Mouse (Mus musculus) c-Kit-positive CD71-negative TER-119-negative erythroid progenitor cells, embryonic 14.5 days (primary cell): ENCODE results near the gene Tmem139.

Experiments
- DNase-seq: peaks from one replicate; pipeline ENCODE4 v3.0.0-alpha.2; 2013; ENCODE audit warnings: low read depth

The Tmem139 gene

DNA sequence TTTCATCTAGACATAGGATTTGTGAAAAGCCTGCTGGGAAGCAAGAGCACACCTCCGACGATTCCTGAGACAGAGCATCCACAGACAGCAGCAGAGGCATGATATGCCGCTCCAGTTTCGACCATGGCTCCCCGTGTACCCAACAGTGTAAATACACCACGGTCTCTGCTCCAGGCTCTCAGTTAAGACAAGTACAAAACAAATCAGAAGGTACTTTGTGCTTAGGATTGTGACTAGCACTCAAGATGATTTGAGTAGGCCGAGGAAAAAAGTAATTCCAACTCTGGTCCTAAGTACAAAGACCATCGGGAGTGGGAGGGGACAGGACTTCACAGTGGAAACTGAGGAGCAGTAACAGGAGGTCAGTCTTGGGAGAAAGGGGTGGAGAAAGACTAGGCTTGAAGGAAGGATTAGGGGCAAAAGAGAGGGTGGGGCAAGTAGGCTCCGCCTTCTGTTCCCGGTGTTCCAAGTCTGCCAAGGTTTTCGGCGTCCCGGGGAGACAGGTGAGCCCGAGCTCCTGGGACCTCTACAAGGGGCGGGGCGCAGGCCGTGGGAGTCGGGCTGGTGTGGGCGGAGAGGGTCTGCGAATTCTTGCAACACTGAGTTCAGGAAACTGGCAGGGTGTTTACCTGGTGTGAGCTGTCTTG, at the start of gene Tmem139:
Gene Tmem139 (plus strand): TSS at position 447 of the 647 bp plus-strand sequence.
- no peak for DNase-seq

DNA sequence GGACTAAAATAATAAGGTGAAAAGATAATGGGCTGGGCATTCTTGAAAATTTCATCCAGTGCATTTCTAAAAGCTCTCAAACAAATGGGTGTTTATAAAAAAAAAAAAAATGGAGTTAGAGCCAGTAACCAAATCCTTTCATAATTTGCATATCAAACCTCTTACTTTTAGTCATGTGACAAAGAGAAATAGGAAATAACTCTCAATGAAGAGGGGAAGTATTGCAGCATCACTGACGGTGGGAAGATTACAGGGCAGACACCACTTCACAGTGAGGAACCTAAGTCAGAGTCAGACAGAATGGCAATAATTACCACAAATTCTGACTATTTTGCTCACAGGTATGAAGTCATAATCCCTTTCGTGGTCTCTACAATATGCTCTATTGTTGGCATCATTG, 46.7 kb upstream of the Tmem139 start, which contains the start of gene Tas2r144:
Gene Tas2r144 (plus strand): TSS at position 301 of the 400 bp plus-strand sequence.
- DNase-seq, result no peak

GRCm38 (mm10) chr6:42222286-42222685, 39.5 kb upstream of the Tmem139 start:
- no peak for DNase-seq

DNA sequence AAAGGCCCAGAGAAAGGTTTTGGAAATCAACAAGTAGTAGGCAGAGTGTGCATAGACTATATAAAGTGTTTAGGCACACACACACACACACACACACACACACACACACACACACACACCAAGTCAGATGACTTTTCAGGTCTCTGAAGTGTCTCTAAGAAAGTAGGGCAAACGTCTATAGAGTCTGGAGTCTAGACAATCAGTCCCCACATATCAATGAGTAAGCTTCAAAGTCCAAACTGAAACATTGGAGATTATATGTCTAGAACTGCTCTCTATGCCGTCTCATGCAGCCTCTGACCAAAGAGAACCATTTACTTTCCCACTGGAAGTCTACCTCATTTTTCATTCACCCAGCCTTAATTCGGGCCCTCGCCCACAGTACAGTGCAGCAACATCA, 36.7 kb upstream of the Tmem139 start:
- no peak for DNase-seq

DNA sequence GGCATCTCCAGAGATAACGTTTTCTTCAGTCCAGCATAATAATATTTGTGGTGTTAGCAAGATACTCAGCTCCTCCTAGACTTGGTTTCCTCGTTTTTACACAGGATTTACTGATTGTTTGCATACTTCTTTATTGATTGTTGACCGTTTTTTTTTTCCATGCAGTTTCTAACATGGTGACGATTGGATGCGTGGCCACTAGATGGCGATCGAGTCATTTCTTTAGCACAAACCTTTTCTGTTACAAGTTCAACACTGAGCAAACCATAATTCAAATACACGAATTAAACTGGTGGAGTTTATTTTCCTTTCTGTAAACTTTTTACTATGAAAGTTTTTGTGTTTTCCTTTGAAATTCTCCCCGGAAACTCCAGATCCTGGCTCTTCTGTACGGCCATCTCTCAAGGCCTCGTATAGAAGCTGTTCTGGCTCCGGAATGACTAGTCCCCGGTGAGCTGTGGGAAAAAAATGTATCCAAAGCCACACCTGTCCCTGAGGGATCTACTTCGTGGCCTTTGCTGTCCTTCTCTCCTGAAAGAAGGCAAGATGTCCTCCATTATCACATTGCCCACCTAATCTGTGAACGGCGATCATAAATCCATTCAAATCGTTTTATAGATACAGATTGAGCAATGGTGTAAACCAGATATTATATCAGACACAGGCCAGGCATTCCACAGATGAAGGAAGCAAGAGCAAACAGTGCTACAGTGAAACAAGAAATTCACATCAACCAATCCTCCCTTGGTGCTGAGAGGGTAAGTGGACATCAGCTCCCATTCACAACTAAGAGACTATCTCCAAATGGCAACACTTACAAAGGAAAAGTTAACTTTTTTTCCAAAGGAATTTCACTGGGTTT, 34.3 kb upstream of the Tmem139 start:
- DNase-seq, result peak; percentile 73

DNA sequence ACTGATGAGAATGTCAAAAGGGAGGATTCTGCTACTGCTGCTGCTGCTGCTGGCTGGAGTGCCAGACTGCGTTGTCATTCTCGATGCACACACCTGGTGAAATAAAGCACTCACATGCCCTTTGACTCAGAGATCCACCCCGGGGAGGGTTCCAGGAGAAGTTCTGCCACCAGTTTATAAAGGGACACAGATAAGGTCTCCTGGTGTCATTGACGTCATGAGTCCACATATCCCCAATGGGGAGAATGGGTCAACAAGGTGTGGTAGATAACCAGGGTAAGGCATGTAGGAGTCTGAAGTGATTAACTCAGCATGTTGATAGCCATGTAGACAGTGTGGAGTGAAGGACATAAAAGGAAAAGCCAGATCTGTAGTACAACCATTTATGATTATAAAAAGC, 32.2 kb upstream of the Tmem139 start:
- no peak for DNase-seq

DNA sequence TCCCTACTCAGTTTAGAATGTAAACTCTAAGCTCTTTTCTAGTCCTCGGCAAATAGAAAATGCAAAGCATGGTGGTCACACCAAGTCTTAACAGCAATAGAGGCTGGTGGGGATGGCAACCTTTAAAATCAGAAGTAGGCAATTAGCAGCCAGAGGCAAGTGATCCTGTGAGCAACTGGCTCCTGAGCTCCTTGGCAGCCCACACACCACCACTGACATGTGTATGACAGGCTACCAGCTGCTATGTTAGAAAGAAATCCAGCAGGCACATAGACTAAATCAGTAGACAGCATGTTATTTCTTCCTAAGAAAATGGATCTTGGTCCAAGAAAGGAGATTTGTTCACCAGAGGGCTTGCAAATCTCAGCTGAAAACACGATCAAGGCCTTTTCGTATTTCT, 30.6 kb upstream of the Tmem139 start:
- no peak for DNase-seq

DNA sequence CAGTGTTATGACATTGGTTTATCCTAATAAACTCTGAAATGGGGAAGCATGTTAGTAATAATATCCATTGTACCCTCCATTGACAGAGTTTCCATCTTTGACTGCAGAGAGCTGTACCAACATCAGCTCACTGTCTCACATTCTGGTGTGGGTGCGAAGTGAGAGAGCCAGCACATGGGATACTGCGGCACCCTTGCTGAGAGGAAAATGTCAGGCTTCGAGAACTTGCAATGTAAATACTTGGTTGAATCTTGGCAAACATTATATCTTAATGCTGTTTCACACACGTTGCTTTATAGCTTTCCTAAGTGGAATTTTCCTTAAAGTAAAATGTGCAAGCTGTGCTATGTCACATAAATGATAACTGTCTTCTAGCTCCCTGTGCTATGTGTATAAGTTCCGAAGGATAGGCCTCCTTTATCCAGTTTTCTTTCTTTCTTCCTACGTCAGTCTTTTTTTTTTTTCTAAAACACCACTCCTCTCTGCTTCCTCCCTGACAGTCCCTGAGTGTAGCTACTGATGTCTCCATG, 24.4 kb upstream of the Tmem139 start:
- DNase-seq, result no peak

DNA sequence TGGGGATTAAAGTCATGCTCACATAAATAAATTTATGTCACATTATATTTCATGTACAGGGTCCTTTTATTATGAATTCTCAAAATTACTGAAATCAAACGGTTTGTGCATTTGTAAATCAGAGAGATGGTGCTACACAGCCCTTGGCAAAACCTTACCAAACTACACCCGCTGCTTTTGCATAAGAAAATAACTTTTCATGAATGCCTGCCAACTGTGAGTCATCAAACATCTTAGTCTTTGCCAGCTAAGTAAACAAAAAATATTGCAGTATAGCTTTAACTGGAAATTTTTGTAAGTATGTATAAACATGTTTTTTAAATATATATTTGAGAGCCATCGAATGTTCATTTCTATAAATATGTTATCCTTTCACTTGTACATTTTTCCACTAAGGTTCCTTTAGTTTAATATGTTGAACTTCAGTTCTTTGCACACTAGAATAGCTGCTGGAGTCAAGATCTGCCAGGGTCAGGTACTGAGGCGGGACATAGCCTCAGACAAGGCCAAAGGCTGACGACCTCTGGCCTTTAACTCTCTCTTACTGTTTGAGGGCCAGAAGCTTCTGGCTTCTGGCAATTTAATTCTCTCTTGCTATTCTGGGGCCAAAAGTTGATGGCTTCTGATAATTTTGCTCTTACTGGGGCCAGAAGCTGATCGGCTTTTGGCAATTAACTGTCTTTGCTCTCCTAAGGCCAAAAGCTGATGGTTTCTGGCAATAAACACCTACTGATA, 20.3 kb upstream of the Tmem139 start:
- no peak for DNase-seq

GRCm38 (mm10) chr6:42245711-42246353, 15.9 kb upstream of the Tmem139 start, which contains the start of gene Gstk1:
Gene Gstk1 (plus strand): TSS chr6:42245935.
- peak; percentile 86 for DNase-seq

GRCm38 (mm10) chr6:42247173-42247572, 14.6 kb upstream of the Tmem139 start:
- DNase-seq, result no peak

DNA sequence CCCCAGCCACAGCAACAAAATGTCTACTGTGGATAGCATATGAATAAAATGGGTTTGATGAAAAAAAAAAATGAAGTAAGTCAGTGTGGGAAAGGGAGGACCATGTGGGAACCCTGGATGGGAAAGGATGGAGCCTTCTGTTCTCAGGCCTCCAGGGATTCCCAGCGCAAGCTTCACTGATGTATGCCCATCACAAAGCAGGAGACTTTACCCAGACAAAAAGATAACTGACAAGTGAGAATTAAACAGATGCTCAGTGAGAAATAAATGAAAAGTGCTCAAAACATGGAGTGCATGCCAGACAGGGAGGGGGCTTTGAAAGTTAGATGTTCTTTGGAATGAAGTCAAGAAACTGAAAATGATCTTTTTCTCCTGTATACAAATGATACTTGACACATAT, 13.8 kb upstream of the Tmem139 start:
- no peak for DNase-seq

DNA sequence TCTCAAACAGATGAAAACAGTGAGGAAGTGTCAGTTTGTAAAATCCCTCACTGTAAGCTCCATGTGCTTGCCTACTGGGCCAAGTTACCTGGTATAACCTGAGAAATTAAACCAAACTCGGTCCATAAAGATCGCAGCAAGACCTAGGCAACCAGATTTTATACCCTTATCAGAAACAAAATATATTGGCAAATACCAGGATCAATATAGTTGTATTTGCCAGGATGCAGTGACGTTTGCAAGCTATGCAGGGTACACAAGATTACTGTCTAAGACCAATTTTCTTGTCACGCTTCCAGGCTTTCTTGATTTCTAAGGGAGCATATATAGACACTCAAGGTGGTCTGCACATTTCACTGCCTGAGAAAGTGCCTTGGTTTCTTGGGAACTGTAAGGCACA, 10.0 kb upstream of the Tmem139 start:
- no peak for DNase-seq

- DNase-seq, result no peak
These were observed 8.7 kb upstream of the Tmem139 start for GRCm38 (mm10) chr6:42253103-42253502.

GRCm38 (mm10) chr6:42257303-42257863, 4.4 kb upstream of the Tmem139 start:
- peak; percentile 50 for DNase-seq

- DNase-seq, result no peak
These were observed 1.3 kb upstream of the Tmem139 start for GRCm38 (mm10) chr6:42260430-42260829.

GRCm38 (mm10) chr6:42264626-42265312, 3.0 kb downstream of the Tmem139 start, which contains the start of gene Casp2:
Gene Casp2 (plus strand): TSS chr6:42264985.
- peak; percentile 96 for DNase-seq

DNA sequence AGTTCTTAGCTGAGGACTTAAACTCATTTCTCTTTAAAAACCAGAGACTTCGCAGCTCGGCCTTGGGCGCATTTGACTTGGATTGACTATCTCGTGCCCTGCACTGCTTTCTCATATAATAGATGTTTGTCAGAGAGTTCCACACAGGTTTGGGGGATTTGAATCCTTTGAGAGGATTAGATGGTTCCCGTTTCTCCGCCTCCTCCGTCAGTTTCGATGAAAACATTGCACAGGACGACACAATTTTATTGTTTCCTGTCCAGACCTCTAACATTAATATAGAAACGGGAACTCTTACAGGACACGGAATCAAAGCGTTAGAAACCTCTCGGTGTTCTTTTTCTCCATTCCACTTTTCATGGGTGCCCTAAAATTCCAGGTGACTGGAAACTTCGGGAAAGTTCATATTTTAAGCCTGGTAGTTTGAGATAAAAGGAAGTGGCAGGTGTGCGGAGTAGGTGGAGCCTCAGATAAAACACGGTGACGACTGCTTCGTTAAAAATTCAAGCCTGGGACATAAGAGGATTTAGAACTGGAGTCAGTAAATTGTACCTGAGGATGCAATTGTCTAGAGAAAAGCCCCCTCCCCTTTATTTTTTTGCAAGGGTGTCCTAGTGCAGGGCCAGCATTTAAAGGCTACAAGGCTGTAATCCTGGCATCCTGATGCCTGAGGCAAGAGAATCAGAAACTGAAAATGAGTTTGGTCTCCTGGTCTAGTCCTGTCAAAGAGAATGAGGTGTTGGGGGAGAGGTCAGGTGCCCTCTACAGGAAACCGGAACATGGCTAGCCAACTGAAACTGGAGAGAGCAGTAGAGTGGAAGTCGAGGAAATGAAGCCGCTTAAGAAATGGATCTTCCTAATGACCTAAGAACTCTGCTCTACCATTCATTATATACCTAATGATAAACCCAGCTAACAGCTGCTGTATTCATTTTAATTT, 3.9 kb downstream of the Tmem139 start:
- DNase-seq, result peak; percentile 23

DNA sequence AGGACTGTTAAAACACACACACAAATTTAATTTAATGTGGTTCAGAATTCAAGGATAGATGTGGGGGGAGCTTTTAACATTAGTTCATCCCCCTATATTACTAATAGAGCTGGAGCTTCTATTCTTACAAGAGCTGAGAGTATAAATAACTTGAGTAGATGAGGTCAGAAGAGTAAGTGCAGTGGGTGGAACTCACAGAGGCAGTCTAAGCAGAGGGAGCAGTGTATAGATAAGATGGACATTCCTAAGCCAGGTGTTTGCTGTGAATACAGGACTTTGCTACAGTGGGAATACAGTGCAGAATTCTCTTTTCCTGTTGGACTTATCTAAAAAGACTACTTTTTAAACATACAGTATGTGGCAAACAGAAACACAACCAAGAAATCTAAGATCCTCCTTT, 9.0 kb downstream of the Tmem139 start:
- DNase-seq, result no peak

- DNase-seq, result no peak
These were observed 14.4 kb downstream of the Tmem139 start for GRCm38 (mm10) chr6:42276151-42276550.
